ENCODE assay signal across 10 mouse cellular contexts in genomic region chr1:132385266-132385665, GRCm38 (mm10). TPM values are rescaled to one million over a fixed set of nuclear protein-coding genes. Genes with fewer than 3 reads are reported as not detected.
DNase-seq lines count a peak whose midpoint lies in the region; ATAC-seq and TF ChIP-seq lines count a peak whose summit lies in the region.
"Had no signal": no experiment of that assay in that cellular context is flagged by ENCODE, and none has a peak within 500 bp of the region (broad histone marks: within the 10 kb centered on the region; RNA-seq: fewer than 3 reads in every experiment).

No protein-coding gene starts in this region.

- peak overlapping the region; percentile 56; the same call in 1 of the 2 replicates for H3K9ac ChIP-seq in heart, embryonic 13.5 days
- H3K9ac ChIP-seq in heart, embryonic 12.5 days: no peak overlapping the region
- H3K9ac ChIP-seq in forebrain, postnatal 0 days: no peak overlapping the region
- H3K9ac ChIP-seq in liver, embryonic 12.5 days: peak overlapping the region; percentile 85; the same call in 1 of the 2 replicates
- H3K9ac ChIP-seq in neural tube, embryonic 12.5 days: 0 out of 2 replicates have a peak overlapping the region, but pooled peaks have one; percentile 17
- H3K9ac ChIP-seq: kidney, embryonic 15.5 days had no signal

- 0 out of 2 replicates have a peak overlapping the region, but pooled peaks have one; percentile 8 for H3K4me3 ChIP-seq in heart, embryonic 13.5 days
- H3K4me3 ChIP-seq in heart, embryonic 12.5 days: no peak overlapping the region
- H3K4me3 ChIP-seq in forebrain, postnatal 0 days (ENCODE audit: low read depth, low read length): no peak overlapping the region
- H3K4me3 ChIP-seq in liver, embryonic 12.5 days: peak overlapping the region; percentile 8; the same call in 1 of the 2 replicates
- H3K4me3 ChIP-seq in neural tube, embryonic 12.5 days: no peak overlapping the region
- H3K4me3 ChIP-seq: kidney, embryonic 15.5 days; limb, embryonic 13.5 days had no signal

- DNase-seq in forebrain, postnatal 0 days: peak; percentile 9
- no peak for DNase-seq in thymus, postnatal 14 days
- DNase-seq: adrenal gland, postnatal 14 days had no signal

- H3K4me1 ChIP-seq in heart, embryonic 13.5 days: peaks cover 66% of the 10 kb centered on the region
- H3K4me1 ChIP-seq in heart, embryonic 12.5 days (replicated peaks): peaks cover 57% of the 10 kb centered on the region
- H3K4me1 ChIP-seq in forebrain, postnatal 0 days (ENCODE audit: insufficient read depth): peaks cover 39% of the 10 kb centered on the region
- H3K4me1 ChIP-seq in liver, embryonic 12.5 days: peaks cover 98% of the 10 kb centered on the region
- H3K4me1 ChIP-seq in neural tube, embryonic 12.5 days: peaks cover 58% of the 10 kb centered on the region

- H3K9me3 ChIP-seq in heart, embryonic 13.5 days: no peaks in the 10 kb centered on the region
- H3K9me3 ChIP-seq in heart, embryonic 12.5 days (replicated peaks): no peaks in the 10 kb centered on the region
- H3K9me3 ChIP-seq in forebrain, postnatal 0 days (ENCODE audit: low read length): no peaks in the 10 kb centered on the region
- H3K9me3 ChIP-seq in liver, embryonic 12.5 days (replicated peaks): no peaks in the 10 kb centered on the region
- H3K9me3 ChIP-seq in neural tube, embryonic 12.5 days: no peaks in the 10 kb centered on the region
- H3K9me3 ChIP-seq: kidney, embryonic 15.5 days; limb, embryonic 13.5 days had no signal

- H3K36me3 ChIP-seq in heart, embryonic 13.5 days: peaks cover 14% of the 10 kb centered on the region
- peaks cover 11% of the 10 kb centered on the region for H3K36me3 ChIP-seq in heart, embryonic 12.5 days
- peaks cover 7% of the 10 kb centered on the region for H3K36me3 ChIP-seq in forebrain, postnatal 0 days (ENCODE audit: insufficient read depth)
- H3K36me3 ChIP-seq in liver, embryonic 12.5 days: peaks cover 43% of the 10 kb centered on the region
- H3K36me3 ChIP-seq in neural tube, embryonic 12.5 days: peaks cover 8% of the 10 kb centered on the region

- WGBS in heart, embryonic 13.5 days: 49% methylated on average over 14 of the region's 14 CpGs
- WGBS in heart, embryonic 12.5 days: 49% methylated on average over 14 of the region's 14 CpGs
- WGBS in forebrain, postnatal 0 days: 75% methylated on average over 14 of the region's 14 CpGs
- WGBS in liver, embryonic 12.5 days (ENCODE audit: insufficient replicate concordance): 58% methylated on average over 14 of the region's 14 CpGs
- WGBS in neural tube, embryonic 12.5 days: 50% methylated on average over 14 of the region's 14 CpGs

- peak overlapping the region; percentile 92 for H3K4me2 ChIP-seq in heart, embryonic 13.5 days
- H3K4me2 ChIP-seq in heart, embryonic 12.5 days: no peak overlapping the region
- H3K4me2 ChIP-seq in forebrain, postnatal 0 days (ENCODE audit: low read depth): no peak overlapping the region
- H3K4me2 ChIP-seq in liver, embryonic 12.5 days: peak overlapping the region; percentile 96
- H3K4me2 ChIP-seq in neural tube, embryonic 12.5 days (replicated peaks): peak overlapping the region; percentile 27
- H3K4me2 ChIP-seq: kidney, embryonic 15.5 days; limb, embryonic 13.5 days had no signal

- no peak overlapping the region for H3K27ac ChIP-seq in heart, embryonic 13.5 days (replicated peaks)
- H3K27ac ChIP-seq in heart, embryonic 12.5 days (ENCODE audit: poor library complexity, severe bottlenecking): no peak overlapping the region
- H3K27ac ChIP-seq in forebrain, postnatal 0 days (ENCODE audit: low read depth, low read length): peak overlapping the region; percentile 15; the same call in 1 of the 2 replicates
- H3K27ac ChIP-seq in liver, embryonic 12.5 days: peak overlapping the region; percentile 71
- H3K27ac ChIP-seq in neural tube, embryonic 12.5 days: peak overlapping the region; percentile 26; the same call in 1 of the 2 replicates
- H3K27ac ChIP-seq: kidney, embryonic 15.5 days; limb, embryonic 13.5 days had no signal

- no peak for ATAC-seq in heart, embryonic 13.5 days (ENCODE audit: extremely low read depth, insufficient number of reproducible peaks, low FRiP score, low TSS enrichment)
- ATAC-seq in heart, embryonic 12.5 days (ENCODE audit: insufficient number of reproducible peaks, low FRiP score): no peak
- ATAC-seq in forebrain, postnatal 0 days: no peak
- ATAC-seq in liver, embryonic 12.5 days: no peak
- ATAC-seq in neural tube, embryonic 12.5 days (ENCODE audit: low FRiP score, low read depth): no peak; the same call in 1 of the 2 replicates
- ATAC-seq in megakaryocyte-erythroid progenitor cell, adult 5-6 weeks (replicated peaks; ENCODE audit: low FRiP score, low TSS enrichment, poor library complexity, severe bottlenecking): no peak

- no peak for TF ChIP-seq CTCF in forebrain, postnatal 0 days (IDR thresholded peaks at IDR 0.05; ENCODE audit: low read depth)

- H3K27me3 ChIP-seq in heart, embryonic 13.5 days (replicated peaks): no peaks in the 10 kb centered on the region
- H3K27me3 ChIP-seq in heart, embryonic 12.5 days (replicated peaks): no peaks in the 10 kb centered on the region
- H3K27me3 ChIP-seq in forebrain, postnatal 0 days (ENCODE audit: insufficient read depth, low read length): no peaks in the 10 kb centered on the region
- no peaks in the 10 kb centered on the region for H3K27me3 ChIP-seq in liver, embryonic 12.5 days (replicated peaks)
- H3K27me3 ChIP-seq in neural tube, embryonic 12.5 days (replicated peaks): no peaks in the 10 kb centered on the region
- H3K27me3 ChIP-seq: kidney, embryonic 15.5 days; limb, embryonic 13.5 days had no signal

RNA-seq across cellular contexts. Expression of gene Tmcc2, which starts 5.8 kb away (rescaled TPM):
- polyA plus RNA-seq in heart, embryonic 13.5 days (2015; fragmentation: Nextera tagmentation; extraction: Ambion mirVana): 31.5 and 35.8 TPM in 2 replicates
- 51.1 and 52.9 TPM in 2 replicates for polyA plus RNA-seq in heart, embryonic 12.5 days (2016; fragmentation: Nextera tagmentation; extraction: Ambion mirVana)
- total RNA-seq in forebrain, postnatal 0 days (2014; rRNA removed): 104 TPM in 2 replicates
- polyA plus RNA-seq in forebrain, postnatal 0 days (2015; fragmentation: Nextera tagmentation; extraction: Ambion mirVana): 37.4 and 41.9 TPM in 2 replicates
- 342 and 350 TPM in 2 replicates for polyA plus RNA-seq in liver, embryonic 12.5 days (2016; fragmentation: Nextera tagmentation; extraction: Ambion mirVana)
- 38.0 and 42.4 TPM in 2 replicates for polyA plus RNA-seq in neural tube, embryonic 12.5 days (2016; fragmentation: Nextera tagmentation; extraction: Ambion mirVana)
- total RNA-seq in megakaryocyte-erythroid progenitor cell, adult 5-6 weeks (2014; fragmentation: Nextera tagmentation): 7.3 and 12.5 TPM in 2 replicates
- 3.2 and 4.8 TPM in 2 replicates for total RNA-seq in megakaryocyte-erythroid progenitor cell, adult 5-6 weeks (2017)

RNA-seq across cellular contexts. Expression of gene Dstyk, which starts 32.1 kb away (rescaled TPM):
- 8.5 and 9.1 TPM in 2 replicates for polyA plus RNA-seq in heart, embryonic 13.5 days (2015; fragmentation: Nextera tagmentation; extraction: Ambion mirVana)
- 13.6 and 14.2 TPM in 2 replicates for polyA plus RNA-seq in heart, embryonic 12.5 days (2016; fragmentation: Nextera tagmentation; extraction: Ambion mirVana)
- 18.3 and 18.9 TPM in 2 replicates for total RNA-seq in forebrain, postnatal 0 days (2014; rRNA removed)
- 4.8 and 6.0 TPM in 2 replicates for polyA plus RNA-seq in forebrain, postnatal 0 days (2015; fragmentation: Nextera tagmentation; extraction: Ambion mirVana)
- polyA plus RNA-seq in liver, embryonic 12.5 days (2016; fragmentation: Nextera tagmentation; extraction: Ambion mirVana): 5.8 and 6.6 TPM in 2 replicates
- polyA plus RNA-seq in neural tube, embryonic 12.5 days (2016; fragmentation: Nextera tagmentation; extraction: Ambion mirVana): 12.3 and 12.6 TPM in 2 replicates
- total RNA-seq in megakaryocyte-erythroid progenitor cell, adult 5-6 weeks (2014; fragmentation: Nextera tagmentation): 3.8 and 12.1 TPM in 2 replicates
- 5.1 and 13.9 TPM in 2 replicates for total RNA-seq in megakaryocyte-erythroid progenitor cell, adult 5-6 weeks (2017)

Comparison
In these comparisons a context has a peak if more than half of its experiments do, and no peak if none do; other contexts are left out.
1. H3K4me2 ChIP-seq: peak in heart, embryonic 13.5 days (single experiment), liver, embryonic 12.5 days (single experiment) and neural tube, embryonic 12.5 days (single experiment); none in heart, embryonic 12.5 days (single experiment) and forebrain, postnatal 0 days (single experiment).
2. H3K4me3 ChIP-seq: peak in heart, embryonic 13.5 days (single experiment) and liver, embryonic 12.5 days (single experiment); none in heart, embryonic 12.5 days (single experiment), forebrain, postnatal 0 days (single experiment) and neural tube, embryonic 12.5 days (single experiment).
3. H3K9ac ChIP-seq: peak in heart, embryonic 13.5 days (single experiment), liver, embryonic 12.5 days (single experiment) and neural tube, embryonic 12.5 days (single experiment); none in heart, embryonic 12.5 days (single experiment) and forebrain, postnatal 0 days (single experiment).
4. H3K27ac ChIP-seq: peak in forebrain, postnatal 0 days (single experiment), liver, embryonic 12.5 days (single experiment) and neural tube, embryonic 12.5 days (single experiment); none in heart, embryonic 13.5 days (single experiment) and heart, embryonic 12.5 days (single experiment).